Mouse (Mus musculus) neural tube, embryonic 13.5 days (tissue): ENCODE measurements at regions not wholly inside any gene's neighbourhood (a gene's known extent, or its start where the extent isn't known, plus 50 kb on each side); places are given as distances from the start of the nearest gene placed in this dataset.

ENCODE experiments used
- ATAC-seq: fragments of 200-750 bp; cut with Nextera tagmentation; 2 replicates; pipeline ENCODE4 v1.8.0; 2017; ENCODE audit warnings: low read depth, mild to moderate bottlenecking, moderate TSS enrichment, moderate library complexity
- H3K27ac ChIP-seq: fragments of 300-500 bp; sonication (generic); replicated peaks from 2 replicates; pipeline ENCODE4 v1.5.1; 2015; ENCODE audit warnings: moderate library complexity, mild to moderate bottlenecking, inconsistent platforms
- H3K27me3 ChIP-seq: fragments of 300-500 bp; sonication (generic); 2 replicates; pipeline ENCODE4 v1.6.1; 2015; ENCODE audit warnings: mild to moderate bottlenecking, inconsistent platforms
- H3K36me3 ChIP-seq: fragments of 300-500 bp; sonication (generic); 2 replicates; pipeline ENCODE4 v1.6.1; 2015; ENCODE audit warnings: mild to moderate bottlenecking, inconsistent platforms
- H3K4me1 ChIP-seq: fragments of 300-500 bp; sonication (generic); replicated peaks from 2 replicates; pipeline ENCODE4 v1.6.1; 2015; ENCODE audit warnings: inconsistent platforms
- H3K4me2 ChIP-seq: fragments of 300-500 bp; sonication (generic); 2 replicates; pipeline ENCODE4 v1.6.1; 2015; ENCODE audit warnings: inconsistent platforms, mild to moderate bottlenecking, moderate library complexity
- H3K4me3 ChIP-seq: fragments of 300-500 bp; sonication (generic); 2 replicates; pipeline ENCODE4 v1.5.1; 2015; ENCODE audit warnings: mild to moderate bottlenecking, inconsistent platforms
- H3K9ac ChIP-seq: fragments of 300-500 bp; sonication (generic); 2 replicates; pipeline ENCODE4 v1.6.1; 2015; ENCODE audit warnings: moderate library complexity, mild to moderate bottlenecking, inconsistent platforms
- H3K9me3 ChIP-seq: fragments of 300-500 bp; sonication (generic); 2 replicates; pipeline ENCODE4 v1.6.1; 2016; ENCODE audit warnings: inconsistent platforms
- WGBS: fragments of 180-500 bp; shearing (Covaris S2); methylation state at CpG from one replicate; pipeline ENCODE4 v1.1.7; 2015; 5-methylcytosine and 5-hydroxymethylcytosine counted together

- Histone ChIP-seq H3K27ac (no peak overlapping the region), H3K4me3 (no peak overlapping the region), H3K36me3 (no peaks in the 10 kb centered on the region), H3K27me3 (no peaks in the 10 kb centered on the region), H3K4me1 (no peaks in the 10 kb centered on the region), H3K9ac (no peak overlapping the region), H3K4me2 (no peak overlapping the region), H3K9me3 (no peaks in the 10 kb centered on the region)
- peak; percentile 63 for ATAC-seq
- 69% methylated on average over 9 of the region's 9 CpGs for WGBS
Measured at GRCm38 (mm10) chr11:23996250-23996649, 78.6 kb downstream of the A830031A19Rik start.

GRCm38 (mm10) chr11:23994160-23994559 is 80.7 kb downstream of the A830031A19Rik start:
- Histone ChIP-seq H3K9me3 (no peaks in the 10 kb centered on the region), H3K4me3 (no peak overlapping the region), H3K9ac (no peak overlapping the region), H3K4me1 (no peaks in the 10 kb centered on the region), H3K27me3 (no peaks in the 10 kb centered on the region), H3K27ac (no peak overlapping the region), H3K36me3 (no peaks in the 10 kb centered on the region), H3K4me2 (no peak overlapping the region)
- ATAC-seq, result no peak

GRCm38 (mm10) chr11:23987532-23988450 is 87.1 kb downstream of the A830031A19Rik start:
- H3K4me2 ChIP-seq, result no peak overlapping the region
- H3K36me3 ChIP-seq, result no peaks in the 10 kb centered on the region
- no peaks in the 10 kb centered on the region for H3K27me3 ChIP-seq
- no peaks in the 10 kb centered on the region for H3K4me1 ChIP-seq
- 76% methylated on average over 7 of the region's 7 CpGs for WGBS
- H3K9me3 ChIP-seq, result no peaks in the 10 kb centered on the region
- no peak for ATAC-seq
- H3K27ac ChIP-seq, result no peak overlapping the region
- no peak overlapping the region for H3K9ac ChIP-seq
- no peak overlapping the region for H3K4me3 ChIP-seq

- WGBS, result 88% methylated on average over 3 of the region's 3 CpGs
- H3K27ac ChIP-seq, result no peak overlapping the region
- no peaks in the 10 kb centered on the region for H3K4me1 ChIP-seq
- H3K27me3 ChIP-seq, result no peaks in the 10 kb centered on the region
- no peak for ATAC-seq
- H3K9ac ChIP-seq, result no peak overlapping the region
- H3K4me2 ChIP-seq, result no peak overlapping the region
- no peaks in the 10 kb centered on the region for H3K36me3 ChIP-seq
- H3K4me3 ChIP-seq, result no peak overlapping the region
- H3K9me3 ChIP-seq, result no peaks in the 10 kb centered on the region
Measured at GRCm38 (mm10) chr11:23985231-23985630, 89.6 kb downstream of the A830031A19Rik start.

GRCm38 (mm10) chr11:23979332-23979731 is 84.3 kb upstream of the Papolg start:
- H3K4me3 ChIP-seq, result no peak overlapping the region
- WGBS, result 9% methylated on average over 5 of the region's 5 CpGs

GRCm38 (mm10) chr11:23978300-23978699 is 83.2 kb upstream of the Papolg start:
- H3K4me2 ChIP-seq, result no peak overlapping the region
- no peak overlapping the region for H3K9ac ChIP-seq
- 69% methylated on average over 5 of the region's 5 CpGs for WGBS
- no peak for ATAC-seq
- no peak overlapping the region for H3K4me3 ChIP-seq
- H3K27me3 ChIP-seq, result no peaks in the 10 kb centered on the region
- no peaks in the 10 kb centered on the region for H3K4me1 ChIP-seq
- no peaks in the 10 kb centered on the region for H3K36me3 ChIP-seq
- H3K9me3 ChIP-seq, result no peaks in the 10 kb centered on the region
- H3K27ac ChIP-seq, result no peak overlapping the region

More at GRCm38 (mm10) chr11:23979332-23979731, 84.3 kb upstream of the Papolg start:
- Histone ChIP-seq H3K9ac (no peak overlapping the region), H3K9me3 (no peaks in the 10 kb centered on the region), H3K27ac (no peak overlapping the region), H3K36me3 (no peaks in the 10 kb centered on the region), H3K4me2 (no peak overlapping the region), H3K27me3 (no peaks in the 10 kb centered on the region), H3K4me1 (no peaks in the 10 kb centered on the region)
- ATAC-seq, result peak; percentile 79

- H3K9ac ChIP-seq, result no peak overlapping the region
- ATAC-seq, result no peak
- no peaks in the 10 kb centered on the region for H3K4me1 ChIP-seq
- H3K4me2 ChIP-seq, result no peak overlapping the region
- H3K36me3 ChIP-seq, result no peaks in the 10 kb centered on the region
- H3K4me3 ChIP-seq, result no peak overlapping the region
- no peaks in the 10 kb centered on the region for H3K9me3 ChIP-seq
- no peaks in the 10 kb centered on the region for H3K27me3 ChIP-seq
- WGBS, result 83% methylated on average over 8 of the region's 8 CpGs
- no peak overlapping the region for H3K27ac ChIP-seq
Measured at GRCm38 (mm10) chr11:23977096-23977495, 82.0 kb upstream of the Papolg start.

GRCm38 (mm10) chr11:23954323-23954722 is 59.3 kb upstream of the Papolg start:
- peak overlapping the region; percentile 3; the same call in 1 of the 2 replicates for H3K4me2 ChIP-seq
- no peak for ATAC-seq
- no peak overlapping the region for H3K4me3 ChIP-seq
- no peak overlapping the region for H3K9ac ChIP-seq
- no peak overlapping the region for H3K27ac ChIP-seq
- H3K27me3 ChIP-seq, result no peaks in the 10 kb centered on the region
- H3K4me1 ChIP-seq, result no peaks in the 10 kb centered on the region
- no peaks in the 10 kb centered on the region for H3K36me3 ChIP-seq
- H3K9me3 ChIP-seq, result no peaks in the 10 kb centered on the region
- 3% methylated on average over 4 of the region's 4 CpGs for WGBS

GRCm38 (mm10) chr11:23945966-23946365 is 50.9 kb upstream of the Papolg start:
- Histone ChIP-seq H3K4me3 (no peak overlapping the region), H3K9me3 (no peaks in the 10 kb centered on the region), H3K4me1 (no peaks in the 10 kb centered on the region), H3K9ac (no peak overlapping the region), H3K27ac (no peak overlapping the region), H3K27me3 (no peaks in the 10 kb centered on the region), H3K4me2 (no peak overlapping the region), H3K36me3 (no peaks in the 10 kb centered on the region)
- ATAC-seq, result no peak
